Mouse (Mus musculus) retina, adult 2 months (tissue): Measurements from ENCODE around the gene Bicc1.
"Not testable (repeated sequence)": the region's sequence is repeated elsewhere in the genome, so short reads cannot be mapped to it uniquely, and the experiment has no call there.

ENCODE experiments used
- DNase-seq: peaks from one replicate; pipeline ENCODE4 v3.0.0-alpha.2; 2012; ENCODE audit warnings: low read depth, low spot score

Bicc1 gene

GRCm38 (mm10) chr10:70998136-70998535 lies 161.4 kb downstream of the Bicc1 start:
- DNase-seq: no peak

GRCm38 (mm10) chr10:70996051-70996450 lies 163.4 kb downstream of the Bicc1 start:
- DNase-seq: no peak

- no peak for DNase-seq
Measured at GRCm38 (mm10) chr10:70994135-70994497, 165.4 kb downstream of the Bicc1 start.

DNA sequence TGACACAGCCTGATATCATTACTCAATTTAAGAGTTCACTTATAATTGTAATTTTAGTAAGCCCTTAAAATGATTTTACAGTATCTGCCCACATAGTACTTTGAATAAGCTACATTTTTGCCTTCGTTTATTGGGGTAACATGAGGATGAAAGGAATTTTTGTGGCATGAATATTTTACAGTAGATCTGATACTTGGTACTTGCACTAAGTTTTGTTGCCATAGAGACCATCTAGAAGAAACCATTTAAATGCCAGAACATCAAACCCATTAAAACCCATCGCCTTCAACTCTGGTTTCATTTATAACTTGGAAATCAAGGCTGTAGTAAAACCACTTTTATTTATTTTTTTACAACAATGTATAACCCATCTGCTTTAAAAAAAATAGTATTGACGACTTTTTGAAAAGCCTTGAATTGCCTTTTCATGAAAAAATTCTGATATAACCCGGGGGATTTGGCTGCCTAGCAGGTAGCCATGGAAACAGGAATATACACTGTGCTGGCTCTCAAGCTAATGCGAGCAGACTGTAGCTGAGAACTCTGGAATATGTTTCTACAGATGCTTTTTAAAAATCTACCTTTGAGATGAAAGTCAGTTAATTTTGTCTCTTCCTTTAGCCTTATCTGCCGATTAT lies 165.9 kb downstream of the Bicc1 start:
- DNase-seq: no peak

DNA sequence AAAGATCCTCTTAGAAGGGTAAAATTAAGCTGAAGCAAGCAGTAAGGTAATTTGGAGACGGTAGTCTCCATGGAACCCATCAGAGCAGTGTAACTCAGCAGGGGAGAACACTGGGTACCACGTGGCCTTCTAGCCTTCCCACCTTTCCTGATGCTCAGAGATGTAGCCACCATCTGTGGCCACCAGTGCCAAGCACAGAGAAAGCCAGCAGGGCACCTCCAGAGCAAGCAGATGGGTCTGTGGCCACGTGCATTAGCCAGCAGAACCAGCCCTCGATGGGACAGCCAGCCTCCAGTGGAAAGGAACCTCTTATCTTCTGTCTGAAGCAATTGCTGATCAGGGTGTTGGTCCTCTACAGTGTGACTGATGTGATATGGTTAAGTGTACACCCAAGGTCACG lies 172.1 kb downstream of the Bicc1 start:
- DNase-seq: no peak

GRCm38 (mm10) chr10:70983036-70983670 lies 176.3 kb downstream of the Bicc1 start:
- DNase-seq: no peak

DNA sequence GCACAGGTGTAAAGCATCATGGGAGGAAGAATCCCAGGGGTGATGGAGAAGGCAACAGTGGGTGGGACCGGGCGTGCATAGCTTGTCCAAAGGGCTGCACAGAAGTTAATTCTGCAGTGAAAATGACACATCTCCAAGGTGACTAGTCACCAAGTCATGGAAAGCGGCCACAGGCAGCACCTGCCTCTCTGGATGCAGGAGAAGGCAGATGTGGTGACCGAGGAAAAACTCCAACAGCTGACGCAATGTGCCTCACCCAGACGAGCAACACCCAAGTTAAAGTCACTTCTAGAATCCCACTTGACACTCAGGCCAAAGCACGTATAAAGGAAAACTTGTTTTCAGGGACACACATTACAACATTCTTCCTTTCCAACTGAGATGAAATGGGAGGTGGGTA lies 177.3 kb downstream of the Bicc1 start:
- no peak for DNase-seq

- no peak for DNase-seq
Measured at GRCm38 (mm10) chr10:70979657-70980056, 179.8 kb downstream of the Bicc1 start.

DNA sequence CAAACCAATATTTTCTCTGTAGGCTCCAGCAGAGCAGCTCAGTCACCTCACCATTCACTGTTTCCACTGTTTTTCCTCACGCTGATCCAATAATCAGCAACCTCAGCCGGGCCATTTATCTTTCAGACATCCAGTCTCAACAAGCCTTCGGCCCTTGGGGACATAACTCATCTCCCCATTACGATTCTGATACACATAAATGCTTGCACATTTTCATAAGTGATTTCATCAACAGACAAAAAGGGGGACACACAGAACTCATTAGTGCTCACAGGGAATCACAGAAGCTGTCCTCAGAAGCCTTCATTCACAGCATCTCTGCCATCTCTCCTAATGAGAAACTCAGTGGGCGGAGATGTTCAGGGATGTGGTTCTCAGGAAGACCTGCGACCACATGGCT lies 182.4 kb downstream of the Bicc1 start:
- DNase-seq: no peak

DNA sequence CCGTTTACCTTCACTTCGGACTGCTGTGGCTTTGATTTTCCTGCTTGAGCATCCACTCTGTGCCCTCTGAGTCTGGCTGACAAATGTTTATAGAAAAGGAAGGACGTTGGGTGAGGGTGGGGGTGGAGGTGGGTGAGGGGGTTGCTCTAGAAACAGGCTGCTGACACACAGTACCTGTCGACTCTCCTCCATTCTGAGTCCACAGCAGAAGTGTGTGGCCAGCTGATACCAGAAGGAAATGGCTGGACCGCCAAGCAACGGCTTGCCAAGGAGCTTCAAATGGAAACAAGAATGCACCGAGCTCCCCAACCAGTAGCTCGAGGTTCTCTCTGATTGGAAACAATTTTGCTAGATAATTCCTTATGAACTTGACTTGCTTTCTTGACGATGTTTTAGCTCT lies 182.9 kb downstream of the Bicc1 start:
- no peak for DNase-seq

- no peak for DNase-seq
Measured at GRCm38 (mm10) chr10:70971156-70971555, 188.3 kb downstream of the Bicc1 start.

- no peak for DNase-seq
Measured at GRCm38 (mm10) chr10:70968848-70969683, 190.4 kb downstream of the Bicc1 start.

DNA sequence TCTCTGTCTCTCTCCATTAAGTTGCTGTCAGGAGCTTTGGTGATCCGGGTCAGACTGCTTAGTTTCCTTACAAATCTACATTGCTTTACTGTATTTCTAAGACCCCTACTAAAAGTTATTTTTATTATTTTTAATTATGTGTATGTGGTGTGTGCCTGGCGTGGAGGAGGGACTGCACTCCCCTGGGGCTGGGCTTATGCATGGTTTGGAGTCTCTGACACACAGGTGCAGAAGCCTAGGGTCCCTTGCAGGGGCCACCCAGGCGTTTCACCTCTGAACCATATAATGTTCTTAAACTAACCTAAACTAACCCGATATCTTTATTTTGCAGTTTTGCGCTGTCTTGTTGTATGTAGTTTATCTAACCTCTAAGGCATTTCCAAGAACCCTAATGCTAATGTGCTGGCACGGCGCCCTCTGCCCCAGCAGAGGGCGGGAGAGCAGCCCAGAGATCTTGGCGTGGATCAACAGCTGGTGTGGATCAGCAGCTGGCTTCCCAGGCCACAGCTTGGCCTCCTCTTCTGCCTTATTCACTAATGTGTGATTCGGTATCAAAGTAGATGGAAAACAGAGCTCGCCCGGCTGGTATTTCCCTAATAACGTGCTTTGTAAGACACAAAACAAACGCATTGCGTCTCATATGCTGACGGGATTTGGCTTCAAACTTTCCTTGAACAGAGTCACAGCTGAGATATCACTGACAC lies 192.7 kb downstream of the Bicc1 start:
- DNase-seq: no peak

- DNase-seq: no peak
Measured at GRCm38 (mm10) chr10:70964706-70965105, 194.8 kb downstream of the Bicc1 start.

- peak; percentile 30 for DNase-seq
Measured at GRCm38 (mm10) chr10:70963599-70964193, 195.8 kb downstream of the Bicc1 start.

DNA sequence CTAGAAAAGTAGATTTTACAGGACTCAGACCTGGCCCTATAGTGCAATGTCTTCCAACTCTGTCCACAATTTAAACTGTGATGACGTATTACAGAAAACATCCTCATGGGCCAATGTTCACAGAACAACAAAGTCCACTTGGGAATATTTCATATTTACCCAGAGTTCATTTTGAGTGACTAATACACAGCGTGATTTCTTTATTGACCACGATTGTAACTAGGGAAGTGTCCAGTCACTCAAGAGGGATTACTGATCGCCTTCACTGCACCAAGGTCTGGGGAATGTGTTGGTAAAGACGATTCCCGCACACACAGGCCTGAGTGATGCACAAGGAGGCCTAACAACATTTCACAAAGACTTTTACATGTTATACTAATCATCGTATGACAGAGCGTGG lies 197.9 kb downstream of the Bicc1 start:
- no peak for DNase-seq

DNA sequence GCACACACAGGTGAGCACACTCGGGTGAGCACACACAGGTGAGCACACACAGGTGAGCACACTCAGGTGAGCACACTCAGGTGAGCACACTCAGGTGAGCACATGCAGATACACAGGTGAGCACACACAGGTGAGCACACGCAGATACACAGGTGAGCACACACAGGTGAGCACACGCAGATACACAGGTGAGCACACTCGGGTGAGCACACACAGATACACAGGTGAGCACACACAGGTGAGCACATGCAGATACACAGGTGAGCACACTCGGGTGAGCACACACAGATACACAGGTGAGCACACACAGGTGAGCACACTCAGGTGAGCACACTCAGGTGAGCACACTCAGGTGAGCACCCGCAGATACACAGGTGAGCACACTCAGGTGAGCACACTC lies 199.1 kb downstream of the Bicc1 start:
- DNase-seq: not testable (repeated sequence)

DNA sequence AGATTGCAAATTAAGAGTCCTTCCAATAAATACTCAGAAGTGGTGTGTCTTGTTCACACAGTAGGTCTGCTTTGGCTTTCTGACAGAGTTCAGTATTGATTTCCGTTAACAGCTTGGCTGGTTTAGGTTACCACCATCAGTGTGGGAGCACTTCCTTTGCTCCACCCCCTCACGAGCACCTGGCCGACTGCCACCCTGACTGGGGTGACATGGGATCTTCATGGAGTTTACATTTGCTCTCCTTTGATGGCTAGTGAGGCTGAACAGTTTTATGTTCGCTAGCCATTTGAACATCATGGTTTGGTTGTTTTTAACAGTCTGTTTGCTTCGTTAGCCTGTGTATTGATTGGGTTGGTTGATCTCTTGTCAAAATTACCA lies 206.7 kb downstream of the Bicc1 start:
- no peak for DNase-seq

- DNase-seq: no peak
Measured at GRCm38 (mm10) chr10:70952056-70952769, 207.3 kb downstream of the Bicc1 start.

GRCm38 (mm10) chr10:70950105-70950424 lies 209.4 kb downstream of the Bicc1 start:
- DNase-seq: no peak
